Mouse (Mus musculus): ENCODE measurements around the gene Cpeb2.

DNA sequence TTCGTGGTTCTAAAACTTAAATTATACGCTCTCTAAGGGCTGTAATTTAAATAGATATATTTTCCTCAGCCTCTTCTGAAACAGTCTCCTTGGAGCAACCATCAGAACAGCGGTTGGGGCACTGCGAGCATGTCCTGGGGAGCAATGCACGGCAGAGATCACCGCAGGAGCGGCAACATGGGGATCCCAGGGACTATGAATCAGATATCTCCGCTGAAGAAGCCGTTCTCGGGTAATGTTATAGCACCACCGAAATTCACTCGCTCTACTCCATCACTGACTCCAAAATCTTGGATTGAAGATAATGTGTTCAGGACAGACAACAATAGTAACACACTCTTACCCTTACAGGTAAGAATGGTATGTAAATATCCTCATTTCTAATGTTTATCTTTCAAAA is 4.3 kb downstream of the Cpeb2 start:
- TF ChIP-seq POLR2A (IDR thresholded peaks at IDR 0.05; ENCODE audit: control insufficient read depth, extremely low read depth, insufficient read depth, low read length, poor library complexity) (no peak), CTCF (IDR thresholded peaks at IDR 0.05; ENCODE audit: borderline replicate concordance, control insufficient read depth, extremely low read depth, insufficient read depth, low read length, poor library complexity) (no peak)

Measured in thymus, adult 2 months (tissue).